Mouse (Mus musculus): ENCODE measurements around the gene Hoxc8.

Hoxc8 gene

GRCm38 (mm10) chr15:102965003-102965891 lies 25.2 kb upstream of the Hoxc8 start:
- no peak for DNase-seq (ENCODE audit: extremely low spot score, low spot score)

- peak; percentile 97 for DNase-seq (ENCODE audit: extremely low spot score, low spot score)
Measured at GRCm38 (mm10) chr15:102965892-102966775, 24.3 kb upstream of the Hoxc8 start.

- DNase-seq (ENCODE audit: extremely low spot score, low spot score), result no peak
Measured at GRCm38 (mm10) chr15:102966776-102967311, 23.6 kb upstream of the Hoxc8 start, which contains the start of gene Hoxc10. Gene Hoxc10, plus strand, starts transcription at chr15:102966796.

GRCm38 (mm10) chr15:102967312-102967510 lies 23.2 kb upstream of the Hoxc8 start, which contains the start of gene Hoxc5:
Gene Hoxc5, plus strand, starts transcription at chr15:102967443.
- no peak for DNase-seq (ENCODE audit: extremely low spot score, low spot score)

GRCm38 (mm10) chr15:102967511-102968397 lies 22.7 kb upstream of the Hoxc8 start:
- no peak for DNase-seq (ENCODE audit: extremely low spot score, low spot score)

- DNase-seq (ENCODE audit: extremely low spot score, low spot score), result no peak
Measured at GRCm38 (mm10) chr15:102969296-102969695, 21.1 kb upstream of the Hoxc8 start.

- DNase-seq (ENCODE audit: extremely low spot score, low spot score), result no peak
Measured at GRCm38 (mm10) chr15:102970740-102971139, 19.7 kb upstream of the Hoxc8 start.

GRCm38 (mm10) chr15:102972254-102972653 lies 18.2 kb upstream of the Hoxc8 start:
- DNase-seq (ENCODE audit: extremely low spot score, low spot score), result no peak

- no peak for DNase-seq (ENCODE audit: extremely low spot score, low spot score)
Measured at GRCm38 (mm10) chr15:102972753-102973152, 17.7 kb upstream of the Hoxc8 start.

GRCm38 (mm10) chr15:102975034-102975433 lies 15.4 kb upstream of the Hoxc8 start:
- peak; percentile 55 for DNase-seq (ENCODE audit: extremely low spot score, low spot score)

GRCm38 (mm10) chr15:102975688-102976111 lies 14.7 kb upstream of the Hoxc8 start:
- no peak for DNase-seq (ENCODE audit: extremely low spot score, low spot score)

GRCm38 (mm10) chr15:102976171-102976570 lies 14.2 kb upstream of the Hoxc8 start, which contains the start of gene Hoxc9:
Gene Hoxc9, plus strand, starts transcription at chr15:102976439.
- DNase-seq (ENCODE audit: extremely low spot score, low spot score), result peak; percentile 68

GRCm38 (mm10) chr15:102976631-102977422 lies 13.6 kb upstream of the Hoxc8 start:
- DNase-seq (ENCODE audit: extremely low spot score, low spot score), result peak; percentile 68

GRCm38 (mm10) chr15:102977423-102977974 lies 12.9 kb upstream of the Hoxc8 start:
- DNase-seq (ENCODE audit: extremely low spot score, low spot score), result peak; percentile 65

- peak; percentile 61 for DNase-seq (ENCODE audit: extremely low spot score, low spot score)
Measured at GRCm38 (mm10) chr15:102978615-102979515, 11.5 kb upstream of the Hoxc8 start.

GRCm38 (mm10) chr15:102979936-102980335 lies 10.5 kb upstream of the Hoxc8 start:
- DNase-seq (ENCODE audit: extremely low spot score, low spot score), result no peak

- peak; percentile 54 for DNase-seq (ENCODE audit: extremely low spot score, low spot score)
Measured at GRCm38 (mm10) chr15:102980352-102980751, 10.1 kb upstream of the Hoxc8 start.

GRCm38 (mm10) chr15:102980912-102981311 lies 9.5 kb upstream of the Hoxc8 start:
- DNase-seq (ENCODE audit: extremely low spot score, low spot score), result peak; percentile 65

Data from neural tube, embryonic 10.5 days (tissue).